11 mouse cellular contexts compared by ENCODE assay signal in the genomic region with DNA sequence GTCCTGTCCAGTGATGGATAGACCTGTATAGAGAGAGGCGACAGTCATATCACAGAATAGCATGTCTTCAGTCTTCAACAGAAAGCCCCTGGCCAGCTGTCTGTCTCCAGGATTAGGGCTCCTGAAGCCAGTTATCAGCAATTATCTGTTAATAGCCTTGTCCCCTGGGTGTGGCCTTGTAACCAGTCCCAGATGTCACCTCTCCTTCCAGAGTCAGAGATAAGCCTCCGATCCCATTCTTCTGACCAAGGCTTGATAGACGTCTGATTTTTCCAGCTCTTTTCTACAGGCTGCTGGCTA. TPM values are rescaled to one million over a fixed set of nuclear protein-coding genes. Genes with fewer than 3 reads are reported as not detected.
DNase-seq lines count a peak whose midpoint lies in the region; ATAC-seq and TF ChIP-seq lines count a peak whose summit lies in the region.
"Had no signal": no experiment of that assay in that cellular context is flagged by ENCODE, and none has a peak within 500 bp of the region (broad histone marks: within the 10 kb centered on the region; RNA-seq: fewer than 3 reads in every experiment).

No protein-coding gene starts in this region.

- H3K4me3 ChIP-seq in gastrocnemius, adult 2 months: peak overlapping the region; percentile 83
- H3K4me3 ChIP-seq in lung, embryonic 14.5 days (ENCODE audit: low read depth, low read length): no peak overlapping the region
- H3K4me3 ChIP-seq in myocyte: no peak overlapping the region

- no peak for TF ChIP-seq CTCF in gastrocnemius, adult 2 months (IDR thresholded peaks at IDR 0.05)
- TF ChIP-seq CTCF in lung, embryonic 14.5 days (IDR thresholded peaks at IDR 0.05; ENCODE audit: low read depth): no peak

- H3K4me1 ChIP-seq in lung, embryonic 14.5 days (ENCODE audit: insufficient read depth): no peaks in the 10 kb centered on the region

- no peak for DNase-seq in gastrocnemius, adult 2 months
- no peak for DNase-seq in gastrocnemius, postnatal 25 days
- no peak for DNase-seq in lung, embryonic 14.5 days
- no peak for DNase-seq in lung, postnatal 10 days
- DNase-seq in induced T-regulatory cell, adult 2 months (ENCODE audit: low read depth): peak; percentile 66
- no peak for DNase-seq in right cerebral cortex, postnatal 36 days (ENCODE audit: low spot score in 2 of 2)
- no peak for DNase-seq in right cerebral cortex, adult 18-20 months
- DNase-seq: gastrocnemius, postnatal 14 days; kidney, adult 18-20 months; midbrain, embryonic 14.5 days had no signal

- peaks cover 4% of the 10 kb centered on the region for H3K79me2 ChIP-seq in myocyte (ENCODE audit: control insufficient read depth, insufficient read depth)

- peak overlapping the region; percentile 69; the same call in 1 of the 2 replicates for H3K4me2 ChIP-seq in lung, embryonic 14.5 days
- peak overlapping the region; percentile 38 for H3K4me2 ChIP-seq in myocyte (ENCODE audit: low read depth)

- no peak for ATAC-seq in lung, embryonic 14.5 days (ENCODE audit: insufficient read depth)

- H3K27me3 ChIP-seq in lung, embryonic 14.5 days (ENCODE audit: insufficient read depth, low read length): peaks cover 14% of the 10 kb centered on the region; the same call in 1 of the 2 replicates
- no peaks in the 10 kb centered on the region for H3K27me3 ChIP-seq in myocyte (ENCODE audit: control insufficient read depth, insufficient read depth, insufficient read length)

- WGBS in lung, embryonic 14.5 days: 28% methylated on average over 3 of the region's 3 CpGs

- peak overlapping the region; percentile 88 for H3K27ac ChIP-seq in gastrocnemius, adult 2 months
- H3K27ac ChIP-seq in lung, embryonic 14.5 days (ENCODE audit: low read depth): no peak overlapping the region

- no peak for TF ChIP-seq POLR2A in myocyte (IDR thresholded peaks at IDR 0.05; ENCODE audit: insufficient read length, low read depth)

- no peaks in the 10 kb centered on the region for H3K9me3 ChIP-seq in lung, embryonic 14.5 days (ENCODE audit: low read depth, low read length)

- H3K9ac ChIP-seq in lung, embryonic 14.5 days: no peak overlapping the region

- intact Hi-C loops in gastrocnemius, adult 2 months (cut with DNase I): no loop called here

- no peak overlapping the region for H3ac ChIP-seq in myocyte (ENCODE audit: control insufficient read depth, insufficient read length)

- H3K36me3 ChIP-seq in lung, embryonic 14.5 days (ENCODE audit: insufficient read depth): no peaks in the 10 kb centered on the region
- no peaks in the 10 kb centered on the region for H3K36me3 ChIP-seq in myocyte (ENCODE audit: control insufficient read depth, insufficient read depth)

TF ChIP-seq in myocyte, 11 proteins besides CTCF, POLR2A, EP300 and RAD21:
- TF ChIP-seq TCF12 (IDR thresholded peaks at IDR 0.05; ENCODE audit: insufficient read depth, poor library complexity, severe bottlenecking) (no peak), TCF3 (IDR thresholded peaks at IDR 0.05; ENCODE audit: insufficient read length, low read depth) (no peak), MYOD1 (IDR thresholded peaks at IDR 0.05; ENCODE audit: control insufficient read depth in 1 of 3, insufficient read length in 2 of 3, low read depth in 2 of 3) (no peak), USF1 (IDR thresholded peaks at IDR 0.05; ENCODE audit: low read depth) (no peak), MYOG (IDR thresholded peaks at IDR 0.05; ENCODE audit: control insufficient read depth in 1 of 3, insufficient read depth in 1 of 3, insufficient read length in 2 of 3, low read depth in 2 of 3) (no peak), MAX (IDR thresholded peaks at IDR 0.05; ENCODE audit: low read depth) (no peak), POLR2AphosphoS2 (IDR thresholded peaks at IDR 0.05; ENCODE audit: insufficient read length, low read depth) (no peak), E2F4 (IDR thresholded peaks at IDR 0.05; ENCODE audit: insufficient read depth) (no peak), CEBPB (IDR thresholded peaks at IDR 0.05; ENCODE audit: insufficient read depth, poor library complexity, severe bottlenecking) (no peak), REST (IDR thresholded peaks at IDR 0.05; ENCODE audit: insufficient read depth, insufficient read length) (no peak), SRF (IDR thresholded peaks at IDR 0.05; ENCODE audit: control insufficient read depth, insufficient read length, low read depth) (no peak)

RNA-seq across cellular contexts. Expression of gene Apobec3, which starts 2.3 kb away (rescaled TPM):
- 1 to 10 TPM; 2.4 to 2.6 TPM for total RNA-seq in gastrocnemius, adult 2 months (2021)
- total RNA-seq in gastrocnemius, postnatal 25 days (2021): 1 to 10 TPM; 2.3 to 4.0 TPM
- 19.8 and 23.2 TPM in 2 replicates for polyA plus RNA-seq in lung, embryonic 14.5 days (2014; fragmentation: Nextera tagmentation; extraction: Ambion mirVana)
- 10.0 TPM for polyA plus RNA-seq in myocyte (2012; fragmentation: generic; extraction: Trizol)

RNA-seq across cellular contexts. Expression of gene Cbx6, which starts 59.3 kb away (rescaled TPM):
- 10 to 100 TPM in 1 of 2 experiments, 1 to 10 TPM in 1; 8.4 to 12.6 TPM for total RNA-seq in gastrocnemius, adult 2 months (2021)
- 10 to 100 TPM; 12.5 to 14.6 TPM for total RNA-seq in gastrocnemius, postnatal 25 days (2021)
- polyA plus RNA-seq in lung, embryonic 14.5 days (2014; fragmentation: Nextera tagmentation; extraction: Ambion mirVana): 43.1 and 47.1 TPM in 2 replicates
- 26.1 TPM for polyA plus RNA-seq in myocyte (2012; fragmentation: generic; extraction: Trizol)

RNA-seq across cellular contexts. Expression of gene Npcd, which starts 59.7 kb away (rescaled TPM):
- total RNA-seq in gastrocnemius, adult 2 months (2021): under 1 TPM; 0.22 to 0.38 TPM
- under 1 TPM in 1 of 2 experiments, not detected in 1; 0.61 TPM for total RNA-seq in gastrocnemius, postnatal 25 days (2021)
- polyA plus RNA-seq in lung, embryonic 14.5 days (2014; fragmentation: Nextera tagmentation; extraction: Ambion mirVana): not detected in 2 replicates
- 3.2 TPM for polyA plus RNA-seq in myocyte (2012; fragmentation: generic; extraction: Trizol)
- polyA plus RNA-seq: midbrain, embryonic 14.5 days had no signal
